Mouse (Mus musculus): Measurements from ENCODE around the gene Gbx2. TPM values are rescaled to one million over a fixed set of nuclear protein-coding genes. Genes with fewer than 3 reads are reported as not detected.
A peak's percentile ranks its signal among the peaks of the same experiment; 100 is the strongest.

Gene Gbx2
- polyA plus RNA-seq, 1 experiment from 2014 or later, result 29.7 TPM

- Histone ChIP-seq H3K4me2 (ENCODE audit: low read length) (peak overlapping the region; percentile 43; the same call in 1 of the 2 replicates), H3K9me3 (replicated peaks; ENCODE audit: control insufficient read depth, low read length, poor library complexity, severe bottlenecking) (no peaks in the 10 kb centered on the region), H3K27ac (ENCODE audit: low read length) (no peak overlapping the region), H3K4me3 (ENCODE audit: low read depth, low read length) (no peak overlapping the region), H3K9ac (ENCODE audit: low read depth, low read length) (no peak overlapping the region), H3K4me1 (ENCODE audit: control insufficient read depth, insufficient read depth, low read length) (peaks cover 15% of the 10 kb centered on the region), H3K36me3 (ENCODE audit: control insufficient read depth, insufficient read depth, low read length) (no peaks in the 10 kb centered on the region), H3K27me3 (ENCODE audit: control insufficient read depth, insufficient read depth, low read depth, low read length) (peaks cover 81% of the 10 kb centered on the region)
- WGBS, result 4% methylated on average over 14 of the region's 14 CpGs
- ATAC-seq, result no peak
Observed at GRCm38 (mm10) chr1:89923642-89924020, 7.3 kb downstream of the Gbx2 start.

- 0 out of 2 replicates have a peak overlapping the region, but pooled peaks have one; percentile 25 for H3K9ac ChIP-seq (ENCODE audit: low read depth, low read length)
- no peaks in the 10 kb centered on the region for H3K9me3 ChIP-seq (replicated peaks; ENCODE audit: control insufficient read depth, low read length, poor library complexity, severe bottlenecking)
- H3K4me2 ChIP-seq (ENCODE audit: low read length), result peak overlapping the region; percentile 43
- ATAC-seq, result no peak
- peaks cover 82% of the 10 kb centered on the region for H3K27me3 ChIP-seq (ENCODE audit: control insufficient read depth, insufficient read depth, low read depth, low read length)
- peaks cover 15% of the 10 kb centered on the region for H3K4me1 ChIP-seq (ENCODE audit: control insufficient read depth, insufficient read depth, low read length)
- no peak overlapping the region for H3K27ac ChIP-seq (ENCODE audit: low read length)
- peak overlapping the region; percentile 14 for H3K4me3 ChIP-seq (ENCODE audit: low read depth, low read length)
- 1% methylated on average over 40 of the region's 41 CpGs for WGBS
- H3K36me3 ChIP-seq (ENCODE audit: control insufficient read depth, insufficient read depth, low read length), result no peaks in the 10 kb centered on the region
Observed at GRCm38 (mm10) chr1:89922883-89923641, 7.9 kb downstream of the Gbx2 start.

DNA sequence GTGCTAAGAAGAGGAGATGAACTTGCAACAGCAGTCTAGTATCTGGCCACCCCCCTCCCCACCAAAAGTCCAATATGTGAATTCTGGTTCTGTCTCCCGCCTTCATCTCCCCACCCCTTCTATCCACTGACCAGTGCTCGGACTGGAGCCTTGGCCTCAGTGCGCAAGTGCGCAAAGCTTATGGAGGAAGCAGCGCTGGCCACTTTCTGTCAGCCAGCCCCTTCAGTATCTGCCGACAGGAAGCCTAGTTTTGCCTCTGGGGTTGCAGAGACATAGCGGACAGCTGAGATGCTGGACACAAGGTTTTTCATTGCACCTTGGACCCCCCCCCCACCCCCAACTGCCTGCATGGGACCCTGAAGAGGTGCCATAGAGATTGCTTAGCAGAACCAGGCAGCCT, 8.7 kb downstream of the Gbx2 start:
- peaks cover 15% of the 10 kb centered on the region for H3K4me1 ChIP-seq (ENCODE audit: control insufficient read depth, insufficient read depth, low read length)
- no peak for ATAC-seq
- no peaks in the 10 kb centered on the region for H3K9me3 ChIP-seq (replicated peaks; ENCODE audit: control insufficient read depth, low read length, poor library complexity, severe bottlenecking)
- peaks cover 86% of the 10 kb centered on the region for H3K27me3 ChIP-seq (ENCODE audit: control insufficient read depth, insufficient read depth, low read depth, low read length)
- WGBS, result 1% methylated on average over 7 of the region's 7 CpGs
- no peak overlapping the region for H3K4me3 ChIP-seq (ENCODE audit: low read depth, low read length)
- no peaks in the 10 kb centered on the region for H3K36me3 ChIP-seq (ENCODE audit: control insufficient read depth, insufficient read depth, low read length)
- H3K9ac ChIP-seq (ENCODE audit: low read depth, low read length), result no peak overlapping the region
- peak overlapping the region; percentile 43; the same call in 1 of the 2 replicates for H3K4me2 ChIP-seq (ENCODE audit: low read length)
- no peak overlapping the region for H3K27ac ChIP-seq (ENCODE audit: low read length)

DNA sequence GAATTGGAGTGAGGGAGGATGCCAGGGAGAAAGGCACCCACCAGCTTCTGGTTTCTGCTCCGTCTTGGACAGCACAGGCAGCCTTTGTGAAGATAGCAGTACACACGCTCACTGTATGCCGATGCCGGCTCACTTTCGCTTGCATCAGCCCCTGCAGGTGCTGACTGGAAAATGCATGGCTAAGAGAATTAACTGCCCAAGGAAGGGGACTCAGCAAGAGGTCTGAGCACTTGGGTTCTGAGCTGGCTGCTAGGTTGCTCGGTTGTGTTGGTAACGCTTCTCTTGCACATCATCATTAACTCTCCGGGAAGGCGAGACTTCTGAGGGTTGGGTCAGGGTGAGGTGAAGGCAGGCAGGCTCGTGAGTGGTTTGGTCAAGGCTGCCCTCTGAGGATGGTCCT, 9.2 kb downstream of the Gbx2 start:
- H3K4me3 ChIP-seq (ENCODE audit: low read depth, low read length), result no peak overlapping the region
- ATAC-seq, result peak; percentile 25; the same call in 1 of the 2 replicates
- H3K9ac ChIP-seq (ENCODE audit: low read depth, low read length), result no peak overlapping the region
- H3K4me2 ChIP-seq (ENCODE audit: low read length), result peak overlapping the region; percentile 8; the same call in 1 of the 2 replicates
- H3K4me1 ChIP-seq (ENCODE audit: control insufficient read depth, insufficient read depth, low read length), result peaks cover 15% of the 10 kb centered on the region
- no peaks in the 10 kb centered on the region for H3K36me3 ChIP-seq (ENCODE audit: control insufficient read depth, insufficient read depth, low read length)
- H3K9me3 ChIP-seq (replicated peaks; ENCODE audit: control insufficient read depth, low read length, poor library complexity, severe bottlenecking), result no peaks in the 10 kb centered on the region
- peaks cover 90% of the 10 kb centered on the region for H3K27me3 ChIP-seq (ENCODE audit: control insufficient read depth, insufficient read depth, low read depth, low read length)
- WGBS, result 4% methylated on average over 10 of the region's 10 CpGs
- no peak overlapping the region for H3K27ac ChIP-seq (ENCODE audit: low read length)

- Histone ChIP-seq H3K9ac (ENCODE audit: low read depth, low read length) (no peak overlapping the region), H3K9me3 (replicated peaks; ENCODE audit: control insufficient read depth, low read length, poor library complexity, severe bottlenecking) (no peaks in the 10 kb centered on the region), H3K27me3 (ENCODE audit: control insufficient read depth, insufficient read depth, low read depth, low read length) (peaks cover 74% of the 10 kb centered on the region), H3K27ac (ENCODE audit: low read length) (no peak overlapping the region), H3K4me3 (ENCODE audit: low read depth, low read length) (no peak overlapping the region), H3K4me2 (ENCODE audit: low read length) (no peak overlapping the region), H3K4me1 (ENCODE audit: control insufficient read depth, insufficient read depth, low read length) (peaks cover 15% of the 10 kb centered on the region), H3K36me3 (ENCODE audit: control insufficient read depth, insufficient read depth, low read length) (no peaks in the 10 kb centered on the region)
- no peak for ATAC-seq
- 83% methylated on average over 6 of the region's 6 CpGs for WGBS
Observed at GRCm38 (mm10) chr1:89919206-89919605, 11.8 kb downstream of the Gbx2 start.

GRCm38 (mm10) chr1:89918111-89918510, 12.9 kb downstream of the Gbx2 start:
- H3K27me3 ChIP-seq (ENCODE audit: control insufficient read depth, insufficient read depth, low read depth, low read length), result peaks cover 64% of the 10 kb centered on the region
- WGBS, result 20% methylated on average over 18 of the region's 18 CpGs

DNA sequence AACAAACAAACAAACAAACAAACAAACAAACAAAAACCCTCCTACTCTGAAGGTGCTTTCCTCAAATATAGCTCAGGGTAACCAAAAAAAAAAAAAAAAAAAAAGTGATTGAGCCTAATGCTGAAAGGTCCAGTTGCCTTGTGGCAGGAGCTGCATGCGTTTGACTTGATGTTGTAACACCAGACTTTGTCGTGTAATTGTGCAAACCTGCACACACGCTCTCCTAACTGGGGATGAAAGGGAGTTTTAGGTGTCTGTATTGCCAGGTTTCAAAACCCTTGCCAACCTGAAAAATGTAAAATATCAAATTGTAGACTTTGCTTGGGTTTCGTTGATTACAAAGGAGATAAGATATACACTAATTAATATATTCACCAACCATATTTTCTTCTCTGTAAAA, 17.4 kb downstream of the Gbx2 start:
- Histone ChIP-seq H3K9me3 (replicated peaks; ENCODE audit: control insufficient read depth, low read length, poor library complexity, severe bottlenecking) (no peaks in the 10 kb centered on the region), H3K4me2 (ENCODE audit: low read length) (no peak overlapping the region), H3K4me1 (ENCODE audit: control insufficient read depth, insufficient read depth, low read length) (no peaks in the 10 kb centered on the region), H3K27me3 (ENCODE audit: control insufficient read depth, insufficient read depth, low read depth, low read length) (peaks cover 33% of the 10 kb centered on the region), H3K27ac (ENCODE audit: low read length) (no peak overlapping the region), H3K36me3 (ENCODE audit: control insufficient read depth, insufficient read depth, low read length) (no peaks in the 10 kb centered on the region), H3K9ac (ENCODE audit: low read depth, low read length) (no peak overlapping the region), H3K4me3 (ENCODE audit: low read depth, low read length) (no peak overlapping the region)
- no peak for ATAC-seq
- 78% methylated on average over 4 of the region's 4 CpGs for WGBS

More at GRCm38 (mm10) chr1:89918111-89918510, 12.9 kb downstream of the Gbx2 start:
- H3K4me3 ChIP-seq (ENCODE audit: low read depth, low read length), result no peak overlapping the region
- no peaks in the 10 kb centered on the region for H3K9me3 ChIP-seq (replicated peaks; ENCODE audit: control insufficient read depth, low read length, poor library complexity, severe bottlenecking)
- H3K9ac ChIP-seq (ENCODE audit: low read depth, low read length), result no peak overlapping the region
- H3K36me3 ChIP-seq (ENCODE audit: control insufficient read depth, insufficient read depth, low read length), result no peaks in the 10 kb centered on the region
- H3K27ac ChIP-seq (ENCODE audit: low read length), result no peak overlapping the region
- no peak for ATAC-seq
- H3K4me2 ChIP-seq (ENCODE audit: low read length), result no peak overlapping the region
- peaks cover 12% of the 10 kb centered on the region for H3K4me1 ChIP-seq (ENCODE audit: control insufficient read depth, insufficient read depth, low read length)

- Histone ChIP-seq H3K27me3 (ENCODE audit: control insufficient read depth, insufficient read depth, low read depth, low read length) (peaks cover 22% of the 10 kb centered on the region), H3K9ac (ENCODE audit: low read depth, low read length) (no peak overlapping the region), H3K4me3 (ENCODE audit: low read depth, low read length) (no peak overlapping the region), H3K4me2 (ENCODE audit: low read length) (no peak overlapping the region), H3K36me3 (ENCODE audit: control insufficient read depth, insufficient read depth, low read length) (no peaks in the 10 kb centered on the region), H3K27ac (ENCODE audit: low read length) (no peak overlapping the region), H3K9me3 (replicated peaks; ENCODE audit: control insufficient read depth, low read length, poor library complexity, severe bottlenecking) (no peaks in the 10 kb centered on the region), H3K4me1 (ENCODE audit: control insufficient read depth, insufficient read depth, low read length) (no peaks in the 10 kb centered on the region)
- WGBS, result 43% methylated on average over 5 of the region's 5 CpGs
- ATAC-seq, result no peak
Observed at GRCm38 (mm10) chr1:89912392-89912791, 18.6 kb downstream of the Gbx2 start.

DNA sequence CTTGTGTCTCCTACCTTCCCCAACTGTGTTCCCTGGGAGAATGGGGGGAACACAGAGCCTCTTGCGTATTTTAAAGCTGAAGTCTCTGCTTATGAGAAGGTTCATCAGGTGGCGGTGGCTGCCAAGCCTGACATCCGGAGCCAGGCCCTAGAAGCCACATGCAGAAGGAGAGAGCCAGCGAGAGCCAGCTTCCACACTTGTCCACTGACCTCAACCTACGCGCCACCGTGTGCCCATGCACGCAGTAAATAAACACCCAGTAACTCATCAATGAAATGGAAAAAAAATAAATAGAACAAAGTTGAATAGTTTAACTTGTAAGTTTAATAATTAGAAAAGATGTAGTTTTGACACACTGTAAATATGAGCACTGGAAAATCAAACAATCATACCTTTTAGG, 21.2 kb downstream of the Gbx2 start:
- no peak overlapping the region for H3K4me2 ChIP-seq (ENCODE audit: low read length)
- H3K4me1 ChIP-seq (ENCODE audit: control insufficient read depth, insufficient read depth, low read length), result no peaks in the 10 kb centered on the region
- no peak overlapping the region for H3K27ac ChIP-seq (ENCODE audit: low read length)
- no peak overlapping the region for H3K9ac ChIP-seq (ENCODE audit: low read depth, low read length)
- no peak overlapping the region for H3K4me3 ChIP-seq (ENCODE audit: low read depth, low read length)
- WGBS, result 94% methylated on average over 8 of the region's 8 CpGs
- no peak for ATAC-seq
- H3K9me3 ChIP-seq (replicated peaks; ENCODE audit: control insufficient read depth, low read length, poor library complexity, severe bottlenecking), result peaks cover 11% of the 10 kb centered on the region; the same call in 1 of the 2 replicates
- no peaks in the 10 kb centered on the region for H3K36me3 ChIP-seq (ENCODE audit: control insufficient read depth, insufficient read depth, low read length)
- H3K27me3 ChIP-seq (ENCODE audit: control insufficient read depth, insufficient read depth, low read depth, low read length), result peaks cover 13% of the 10 kb centered on the region

All from midbrain, embryonic 16.5 days (tissue).